Mouse (Mus musculus): Measurements from ENCODE around the gene Gm30191. TPM values are rescaled to one million over a fixed set of nuclear protein-coding genes. Genes with fewer than 3 reads are reported as not detected.

The Gm30191 gene
- polyA plus RNA-seq, 1 experiment from 2014 or later, result not detected

DNA sequence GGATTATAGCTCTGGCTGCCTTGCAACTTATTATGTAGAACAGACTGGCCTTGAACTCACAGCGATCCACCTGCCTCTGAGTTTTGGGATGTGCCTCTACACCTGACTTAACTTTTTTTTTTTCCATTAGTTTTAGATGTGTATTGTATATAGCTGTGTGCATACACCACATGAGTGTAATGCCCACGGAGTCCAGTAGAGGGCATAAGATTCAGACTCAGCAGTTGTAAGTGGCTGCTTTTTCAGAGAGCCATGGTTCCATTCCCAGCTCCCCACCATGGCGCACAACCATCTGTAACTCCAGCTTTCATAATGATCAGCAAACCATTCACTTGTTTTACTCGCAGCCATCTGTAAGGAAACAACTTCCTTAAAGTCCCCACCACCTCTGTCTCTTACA is 49.8 kb downstream of the Gm30191 start:
- no peak overlapping the region for H3K4me3 ChIP-seq
- 0 out of 2 replicates have a peak, but pooled peaks cover 3% of the 10 kb centered on the region for H3K9me3 ChIP-seq
- H3K27ac ChIP-seq, result no peak overlapping the region
- no peak for ATAC-seq (replicated peaks)
- H3K4me2 ChIP-seq, result no peak overlapping the region
- H3K36me3 ChIP-seq (replicated peaks), result no peaks in the 10 kb centered on the region
- 94% methylated on average over 4 of the region's 4 CpGs for WGBS
- no peaks in the 10 kb centered on the region for H3K27me3 ChIP-seq (replicated peaks)
- H3K9ac ChIP-seq, result no peak overlapping the region
- H3K4me1 ChIP-seq, result 0 out of 2 replicates have a peak, but pooled peaks cover 2% of the 10 kb centered on the region

- WGBS, result 92% methylated on average over 8 of the region's 8 CpGs
- ATAC-seq (replicated peaks), result no peak
- Histone ChIP-seq H3K9me3 (0 out of 2 replicates have a peak, but pooled peaks cover 3% of the 10 kb centered on the region), H3K27ac (no peak overlapping the region), H3K4me3 (no peak overlapping the region), H3K9ac (no peak overlapping the region), H3K27me3 (replicated peaks) (no peaks in the 10 kb centered on the region), H3K4me2 (no peak overlapping the region), H3K36me3 (replicated peaks) (no peaks in the 10 kb centered on the region), H3K4me1 (no peaks in the 10 kb centered on the region)
Measured at GRCm38 (mm10) chr4:134297369-134297768, 50.6 kb downstream of the Gm30191 start.

DNA sequence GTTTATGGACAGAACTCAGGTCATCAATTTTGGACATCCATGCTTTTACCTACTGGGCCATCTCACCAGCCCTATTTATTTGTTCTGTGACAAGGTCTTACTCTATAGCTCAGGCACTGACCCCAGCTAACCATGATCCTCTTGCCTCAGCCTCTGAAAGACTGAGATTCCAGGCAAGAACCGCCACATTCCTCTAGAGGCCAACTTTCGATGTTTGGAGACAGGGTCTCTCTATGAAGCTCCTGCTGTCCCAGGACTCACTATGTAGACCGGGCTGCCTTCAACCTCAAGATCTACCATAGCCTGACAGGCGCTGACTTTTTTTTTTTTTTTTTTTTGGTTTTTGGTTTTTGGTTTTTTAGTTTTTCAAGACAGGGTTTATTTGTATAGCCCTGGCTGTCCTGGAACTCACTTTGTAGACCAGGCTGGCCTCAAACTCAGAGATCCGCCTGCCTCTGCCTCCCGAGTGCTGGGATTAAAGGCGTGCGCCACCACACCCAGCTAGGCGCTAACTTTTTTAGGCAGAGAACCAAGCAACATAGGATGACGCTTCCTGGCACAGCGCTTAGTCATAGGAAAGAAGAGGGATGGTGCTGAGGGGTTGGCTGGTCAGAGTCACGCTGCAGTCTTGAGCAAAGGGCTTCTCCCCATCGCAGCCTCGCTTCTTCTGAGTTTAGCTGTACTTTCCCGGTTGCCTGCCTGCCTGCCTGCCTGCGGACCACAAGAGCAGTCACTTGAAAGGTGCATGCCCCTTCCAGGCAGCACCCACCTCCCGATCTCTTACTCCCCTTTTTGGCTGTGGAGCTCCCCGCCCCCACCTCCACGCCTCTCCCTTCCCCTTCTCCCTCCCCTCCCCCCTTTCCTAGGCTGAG is 52.1 kb downstream of the Gm30191 start:
- Histone ChIP-seq H3K4me3 (no peak overlapping the region), H3K4me1 (no peaks in the 10 kb centered on the region), H3K4me2 (no peak overlapping the region), H3K27ac (no peak overlapping the region), H3K9me3 (0 out of 2 replicates have a peak, but pooled peaks cover 3% of the 10 kb centered on the region), H3K27me3 (replicated peaks) (no peaks in the 10 kb centered on the region), H3K36me3 (replicated peaks) (no peaks in the 10 kb centered on the region), H3K9ac (no peak overlapping the region)
- no peak for ATAC-seq (replicated peaks)
- 78% methylated on average over 19 of the region's 19 CpGs for WGBS

DNA sequence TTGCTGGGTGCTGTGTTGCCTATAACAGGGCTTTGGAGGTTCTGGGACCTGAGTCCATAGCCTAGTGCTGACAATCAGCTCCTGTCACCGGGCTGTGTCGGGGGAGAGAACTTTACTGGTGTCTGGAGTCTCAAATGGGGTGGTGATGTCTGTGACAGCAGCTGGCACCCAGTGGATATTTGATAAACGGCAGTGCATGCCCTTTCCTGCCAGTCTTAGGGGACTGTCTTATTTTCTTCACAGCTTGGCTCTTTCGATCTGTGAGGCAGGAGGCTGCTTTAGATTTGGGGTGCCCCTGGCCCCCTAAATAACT is 52.7 kb downstream of the Gm30191 start:
- Histone ChIP-seq H3K4me2 (no peak overlapping the region), H3K4me3 (no peak overlapping the region), H3K9me3 (0 out of 2 replicates have a peak, but pooled peaks cover 3% of the 10 kb centered on the region), H3K4me1 (no peaks in the 10 kb centered on the region), H3K36me3 (replicated peaks) (no peaks in the 10 kb centered on the region), H3K27ac (no peak overlapping the region), H3K9ac (no peak overlapping the region), H3K27me3 (replicated peaks) (no peaks in the 10 kb centered on the region)
- no peak for ATAC-seq (replicated peaks)
- WGBS, result 77% methylated on average over 4 of the region's 4 CpGs

Other genes with a start within 250 kb of the Gm30191 start
- 45.9 and 48.2 TPM in 2 replicates for gene Dhdds, start 246.0 kb upstream of the Gm30191 start, polyA plus RNA-seq (2015; fragmentation: Nextera tagmentation; extraction: Ambion mirVana)
- gene Lin28a, start 228.1 kb upstream of the Gm30191 start, polyA plus RNA-seq (2015; fragmentation: Nextera tagmentation; extraction: Ambion mirVana), result 0.27 and 0.64 TPM in 2 replicates
- not detected in 2 replicates for gene Zfp683, start 193.1 kb upstream of the Gm30191 start, polyA plus RNA-seq (2015; fragmentation: Nextera tagmentation; extraction: Ambion mirVana)
- 2.4 and 4.2 TPM in 2 replicates for gene Crybg2, start 186.1 kb upstream of the Gm30191 start, polyA plus RNA-seq (2015; fragmentation: Nextera tagmentation; extraction: Ambion mirVana)
- gene Cd52, start 151.9 kb upstream of the Gm30191 start, polyA plus RNA-seq (2015; fragmentation: Nextera tagmentation; extraction: Ambion mirVana), result 2.1 and 2.8 TPM in 2 replicates
- gene Ubxn11, start 144.4 kb upstream of the Gm30191 start, polyA plus RNA-seq (2015; fragmentation: Nextera tagmentation; extraction: Ambion mirVana), result 17.2 and 19.1 TPM in 2 replicates
- gene Sh3bgrl3, start 118.1 kb upstream of the Gm30191 start, polyA plus RNA-seq (2015; fragmentation: Nextera tagmentation; extraction: Ambion mirVana), result 386 and 393 TPM in 2 replicates
- gene Cep85, start 59.8 kb upstream of the Gm30191 start, polyA plus RNA-seq (2015; fragmentation: Nextera tagmentation; extraction: Ambion mirVana), result 18.7 and 19.2 TPM in 2 replicates
- not detected in 2 replicates for gene Gm7534, start 43.9 kb upstream of the Gm30191 start, polyA plus RNA-seq (2015; fragmentation: Nextera tagmentation; extraction: Ambion mirVana)
- not detected in 2 replicates for gene Catsper4, start 19.6 kb upstream of the Gm30191 start, polyA plus RNA-seq (2015; fragmentation: Nextera tagmentation; extraction: Ambion mirVana)
- 0.42 TPM in 1 of 2 replicates, not detected in the other for gene Cnksr1, start 8.5 kb upstream of the Gm30191 start, polyA plus RNA-seq (2015; fragmentation: Nextera tagmentation; extraction: Ambion mirVana)
- gene E130218I03Rik, start 3.3 kb upstream of the Gm30191 start, polyA plus RNA-seq (2015; fragmentation: Nextera tagmentation; extraction: Ambion mirVana), result 0.19 and 0.30 TPM in 2 replicates
- gene Zfp593, start 1.3 kb upstream of the Gm30191 start, polyA plus RNA-seq (2015; fragmentation: Nextera tagmentation; extraction: Ambion mirVana), result 13.0 and 15.3 TPM in 2 replicates
- 13.6 and 14.4 TPM in 2 replicates for gene Grrp1, start 7.2 kb downstream of the Gm30191 start, polyA plus RNA-seq (2015; fragmentation: Nextera tagmentation; extraction: Ambion mirVana)
- 42.2 and 44.7 TPM in 2 replicates for gene Pdik1l, start 41.0 kb downstream of the Gm30191 start, polyA plus RNA-seq (2015; fragmentation: Nextera tagmentation; extraction: Ambion mirVana)
- gene Trim63, start 68.2 kb downstream of the Gm30191 start, polyA plus RNA-seq (2015; fragmentation: Nextera tagmentation; extraction: Ambion mirVana), result 0.40 and 0.91 TPM in 2 replicates
- 0.22 and 0.23 TPM in 2 replicates for gene Slc30a2, start 96.2 kb downstream of the Gm30191 start, polyA plus RNA-seq (2015; fragmentation: Nextera tagmentation; extraction: Ambion mirVana)
- gene Extl1, start 136.9 kb downstream of the Gm30191 start, polyA plus RNA-seq (2015; fragmentation: Nextera tagmentation; extraction: Ambion mirVana), result 0.59 and 0.62 TPM in 2 replicates
- 7.7 and 8.0 TPM in 2 replicates for gene Pafah2, start 149.4 kb downstream of the Gm30191 start, polyA plus RNA-seq (2015; fragmentation: Nextera tagmentation; extraction: Ambion mirVana)
- gene Stmn1, start 221.4 kb downstream of the Gm30191 start, polyA plus RNA-seq (2015; fragmentation: Nextera tagmentation; extraction: Ambion mirVana), result 7,501 and 7,674 TPM in 2 replicates
- 22.6 and 24.7 TPM in 2 replicates for gene Paqr7, start 249.8 kb downstream of the Gm30191 start, polyA plus RNA-seq (2015; fragmentation: Nextera tagmentation; extraction: Ambion mirVana)

All from midbrain, embryonic 15.5 days (tissue).